Mouse (Mus musculus): Measurements from ENCODE around the gene Khdrbs1.

DNA sequence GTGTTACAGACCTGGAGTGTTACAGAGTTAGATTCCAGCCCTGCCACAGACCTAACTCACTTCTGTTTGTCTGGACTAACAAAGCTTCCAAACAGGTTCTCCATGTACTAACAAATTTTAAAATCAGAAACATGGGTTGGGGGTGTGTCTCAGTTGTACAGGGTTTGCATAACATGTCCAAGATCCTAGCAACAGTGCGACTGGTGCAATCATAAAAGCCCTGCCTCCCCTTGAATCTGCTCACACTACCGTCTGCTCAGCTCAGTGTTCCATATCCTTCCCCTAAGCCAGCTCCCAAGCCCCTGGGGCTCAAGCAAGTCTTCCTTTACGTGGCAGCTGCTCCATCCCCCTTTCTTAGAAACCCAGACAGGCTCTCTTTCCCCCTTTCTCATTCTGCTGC lies 35.4 kb downstream of the Khdrbs1 start:
- TF ChIP-seq CTCF (IDR thresholded peaks at IDR 0.05; ENCODE audit: borderline replicate concordance, control insufficient read depth, extremely low read depth, insufficient read depth, low read length, poor library complexity) (no peak), POLR2A (IDR thresholded peaks at IDR 0.05; ENCODE audit: control insufficient read depth, extremely low read depth, insufficient read depth, low read length, poor library complexity) (no peak)

All from thymus, adult 2 months (tissue).